Mouse (Mus musculus) thymus, adult 2 months (tissue): ENCODE measurements at regions not wholly inside any gene's neighbourhood (a gene's known extent, or its start where the extent isn't known, plus 50 kb on each side); places are given as distances from the start of the nearest gene placed in this dataset.

ENCODE experiments used
- DNase-seq: peaks from one replicate; pipeline ENCODE4 v3.0.0; 2021
- H3K27ac ChIP-seq: fragments of 200-500 bp; 2 replicates; pipeline ENCODE4 v1.5.1; 2012; ENCODE audit warnings: low read length, control low read depth; ENCODE audit not compliant: control insufficient read depth, insufficient read depth
- H3K27me3 ChIP-seq: fragments of 200-500 bp; 2 replicates; pipeline ENCODE4 v1.6.1; 2012; ENCODE audit warnings: mild to moderate bottlenecking, low read length, moderate library complexity, mixed read lengths; ENCODE audit not compliant: control insufficient read depth, insufficient read depth
- H3K36me3 ChIP-seq: fragments of 200-500 bp; 2 replicates; pipeline ENCODE4 v1.6.1; 2012; ENCODE audit warnings: mild to moderate bottlenecking, low read length, moderate library complexity; ENCODE audit not compliant: control insufficient read depth, insufficient read depth
- H3K4me1 ChIP-seq: fragments of 200-500 bp; replicated peaks from 2 replicates; pipeline ENCODE4 v1.6.1; 2012; ENCODE audit warnings: low read length; ENCODE audit not compliant: control insufficient read depth, insufficient read depth
- H3K4me3 ChIP-seq: fragments of 200-500 bp; 2 replicates; pipeline ENCODE4 v1.5.1; 2012; ENCODE audit warnings: mild to moderate bottlenecking, low read length, control low read depth, moderate library complexity; ENCODE audit not compliant: control insufficient read depth, insufficient read depth
- CTCF ChIP-seq: fragments of 200-500 bp; IDR thresholded peaks from 2 replicates; pipeline ENCODE4 v1.5.1; 2012; ENCODE audit warnings: mild to moderate bottlenecking, control low read depth, low read length, moderate library complexity, borderline replicate concordance; ENCODE audit not compliant: control insufficient read depth, poor library complexity, insufficient read depth; ENCODE audit errors: extremely low read depth
- POLR2A ChIP-seq: fragments of 200-500 bp; IDR thresholded peaks from 2 replicates; pipeline ENCODE4 v1.6.1; 2012; ENCODE audit warnings: mild to moderate bottlenecking, low read length, control low read depth, moderate library complexity; ENCODE audit not compliant: control insufficient read depth, poor library complexity, insufficient read depth; ENCODE audit errors: extremely low read depth
- WGBS: fragments of 180-500 bp; shearing (Covaris S2); methylation state at CpG from one replicate; pipeline ENCODE4 v1.1.7; 2018; 5-methylcytosine and 5-hydroxymethylcytosine counted together

GRCm38 (mm10) chr12:117386957-117387356 is 129.3 kb upstream of the Rapgef5 start:
- Histone ChIP-seq H3K36me3 (no peaks in the 10 kb centered on the region), H3K4me1 (no peaks in the 10 kb centered on the region), H3K27me3 (no peaks in the 10 kb centered on the region), H3K27ac (no peak overlapping the region), H3K4me3 (no peak overlapping the region)
- 82% methylated on average over 9 of the region's 9 CpGs for WGBS
- no peak for TF ChIP-seq POLR2A
- no peak for TF ChIP-seq CTCF
- no peak for DNase-seq

DNA sequence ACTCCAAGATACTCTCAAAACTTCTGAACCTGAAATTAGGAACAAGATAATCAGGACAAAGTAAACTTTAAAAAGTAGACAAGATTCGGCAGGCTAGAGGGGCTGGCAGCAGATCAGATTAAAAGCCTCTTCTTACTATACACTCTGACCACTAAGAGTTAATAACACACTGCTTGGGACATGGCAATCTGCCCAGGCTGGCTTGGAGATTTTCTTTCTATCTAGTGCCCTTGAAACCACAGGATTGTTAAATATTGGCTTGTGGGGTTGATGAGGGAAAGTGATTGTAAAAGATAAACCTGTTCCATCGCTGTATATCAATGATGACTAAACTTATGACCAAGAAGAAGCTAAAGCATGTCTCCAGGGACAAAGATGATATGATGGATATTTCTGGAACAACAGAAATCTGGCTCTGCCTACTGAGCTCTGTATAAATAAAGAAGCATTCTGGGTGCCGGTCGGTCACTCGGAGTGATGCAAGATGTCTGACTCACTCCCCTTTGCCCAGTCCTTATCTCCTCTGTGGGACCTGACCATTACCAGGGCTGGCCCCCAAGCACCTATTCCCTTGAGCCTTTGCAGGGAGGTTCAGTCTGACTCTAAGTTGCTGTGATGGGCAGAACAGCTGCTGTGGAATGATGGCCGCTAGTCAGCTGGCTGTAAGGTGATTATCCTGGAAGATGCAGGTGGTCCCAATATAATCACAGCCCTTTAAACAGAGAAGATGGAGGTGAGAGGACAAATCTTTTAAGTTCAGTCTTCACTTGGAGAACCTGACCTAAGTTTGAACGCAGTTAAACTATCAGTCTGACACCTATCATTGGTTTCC is 126.5 kb upstream of the Rapgef5 start:
- DNase-seq: no peak
- 80% methylated on average over 7 of the region's 7 CpGs for WGBS
- Histone ChIP-seq H3K4me3 (no peak overlapping the region), H3K27me3 (no peaks in the 10 kb centered on the region), H3K36me3 (no peaks in the 10 kb centered on the region), H3K4me1 (no peaks in the 10 kb centered on the region), H3K27ac (no peak overlapping the region)
- TF ChIP-seq POLR2A: no peak
- TF ChIP-seq CTCF: no peak

DNA sequence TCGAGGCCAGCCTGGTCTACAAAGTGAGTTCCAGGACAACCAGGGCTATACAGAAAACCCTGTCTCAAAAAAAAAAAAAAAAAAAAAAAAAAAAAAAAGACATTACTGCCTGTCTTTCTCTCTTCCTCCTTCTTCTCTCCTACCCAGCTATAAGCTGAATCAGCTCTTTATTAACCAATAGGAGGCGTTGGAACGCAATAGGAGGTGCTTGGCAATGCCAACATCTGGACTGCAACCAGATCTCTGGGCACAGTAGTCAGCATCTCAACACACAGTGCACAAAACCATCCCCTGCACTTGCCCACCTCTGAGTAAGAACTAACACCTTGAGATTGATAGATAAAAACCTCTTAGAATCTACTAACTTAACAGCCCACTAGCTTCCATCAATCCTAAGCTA is 118.8 kb upstream of the Rapgef5 start:
- no peak for TF ChIP-seq POLR2A
- no peak for TF ChIP-seq CTCF
- WGBS: 92% methylated on average over 3 of the region's 3 CpGs
- no peak overlapping the region for H3K27ac ChIP-seq
- DNase-seq: no peak
- H3K36me3 ChIP-seq: no peaks in the 10 kb centered on the region
- H3K27me3 ChIP-seq: no peaks in the 10 kb centered on the region
- no peak overlapping the region for H3K4me3 ChIP-seq
- no peaks in the 10 kb centered on the region for H3K4me1 ChIP-seq

- 22% methylated on average over 7 of the region's 7 CpGs for WGBS
- Histone ChIP-seq H3K4me3 (no peak overlapping the region), H3K27ac (no peak overlapping the region), H3K36me3 (no peaks in the 10 kb centered on the region), H3K4me1 (no peaks in the 10 kb centered on the region), H3K27me3 (no peaks in the 10 kb centered on the region)
- DNase-seq: peak; percentile 71
- TF ChIP-seq POLR2A (no peak), CTCF (no peak)
Observed at GRCm38 (mm10) chr12:117403513-117404156, 112.6 kb upstream of the Rapgef5 start.

DNA sequence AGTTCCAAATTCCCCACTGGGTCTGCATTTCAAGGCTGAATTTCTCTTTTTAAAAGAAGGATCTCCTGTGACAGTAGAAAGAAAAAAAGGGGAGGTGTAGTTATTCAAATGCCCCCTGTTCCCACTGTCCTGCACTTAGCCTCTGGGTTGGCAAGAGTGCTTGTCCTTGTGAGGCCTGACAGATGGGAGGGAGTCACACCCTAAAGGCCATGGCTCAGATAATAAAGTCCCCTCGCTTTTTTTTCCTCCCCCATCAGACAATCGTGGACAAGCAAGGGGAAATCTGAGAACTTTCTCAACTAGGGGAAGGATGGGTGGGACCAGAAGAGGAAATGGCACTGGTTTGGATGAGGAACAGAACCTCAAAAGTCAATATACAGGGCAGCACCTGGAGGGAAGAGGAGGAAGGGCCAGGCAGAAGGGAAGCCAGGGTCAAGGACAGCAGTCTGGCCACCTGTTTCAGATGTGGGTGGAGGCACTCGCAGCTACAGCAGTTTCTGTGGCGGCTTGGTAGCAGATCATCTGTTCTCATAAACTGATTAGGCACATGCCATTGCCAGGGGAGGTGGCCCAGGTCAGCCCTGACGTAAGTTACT is 112.0 kb upstream of the Rapgef5 start:
- TF ChIP-seq POLR2A (no peak), CTCF (no peak)
- no peak for DNase-seq
- no peaks in the 10 kb centered on the region for H3K27me3 ChIP-seq
- H3K4me3 ChIP-seq: no peak overlapping the region
- 46% methylated on average over 5 of the region's 5 CpGs for WGBS
- H3K27ac ChIP-seq: no peak overlapping the region
- H3K36me3 ChIP-seq: no peaks in the 10 kb centered on the region
- no peaks in the 10 kb centered on the region for H3K4me1 ChIP-seq

DNA sequence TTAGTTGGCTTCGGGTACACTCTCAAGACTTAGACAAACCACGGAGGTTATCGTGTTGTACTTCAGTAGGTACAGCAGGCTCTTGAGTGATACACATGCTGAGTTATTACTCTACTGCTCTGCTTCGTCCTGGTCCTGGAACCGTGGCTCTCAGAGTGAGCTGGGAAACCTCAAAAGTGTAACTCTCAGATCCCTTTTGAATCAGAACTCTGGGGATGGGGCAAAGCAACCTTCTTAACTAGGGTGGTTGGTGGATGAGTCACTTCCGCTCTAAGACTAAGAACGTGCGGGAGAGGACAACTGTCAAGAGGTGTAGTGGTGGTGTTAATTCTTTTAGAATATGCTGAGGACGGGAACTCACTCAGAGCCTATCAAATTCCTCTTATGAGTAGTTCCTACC is 109.4 kb upstream of the Rapgef5 start:
- no peak for DNase-seq
- Histone ChIP-seq H3K4me3 (no peak overlapping the region), H3K27me3 (no peaks in the 10 kb centered on the region), H3K4me1 (no peaks in the 10 kb centered on the region), H3K27ac (no peak overlapping the region), H3K36me3 (no peaks in the 10 kb centered on the region)
- WGBS: 80% methylated on average over 9 of the region's 9 CpGs
- TF ChIP-seq POLR2A: no peak
- no peak for TF ChIP-seq CTCF

DNA sequence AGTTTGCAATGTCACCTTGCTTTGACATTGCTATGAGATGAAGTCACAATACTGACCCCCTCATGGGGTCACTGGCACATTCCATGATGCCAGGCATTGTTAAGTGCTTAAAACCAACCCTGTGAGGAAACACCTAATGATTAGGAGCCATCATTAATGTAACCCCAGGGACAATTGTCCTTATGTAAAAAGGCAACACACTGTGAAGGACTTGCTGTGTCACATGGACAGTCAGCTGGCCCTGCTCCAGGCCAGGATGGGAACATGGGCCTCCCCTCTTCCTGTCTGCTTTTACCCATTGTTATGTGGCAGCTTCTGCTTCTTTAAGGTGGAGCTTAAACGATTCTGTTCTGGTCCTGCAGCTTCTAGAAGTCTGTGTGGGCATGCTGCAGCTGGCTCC is 105.7 kb upstream of the Rapgef5 start:
- WGBS: 0% methylated on average over 1 of the region's 1 CpGs

More for the DNA sequence above, 105.7 kb upstream of the Rapgef5 start:
- TF ChIP-seq CTCF (no peak), POLR2A (no peak)
- Histone ChIP-seq H3K4me3 (no peak overlapping the region), H3K27me3 (no peaks in the 10 kb centered on the region), H3K4me1 (peaks cover 4% of the 10 kb centered on the region), H3K36me3 (no peaks in the 10 kb centered on the region), H3K27ac (no peak overlapping the region)
- no peak for DNase-seq
